Mouse (Mus musculus): ENCODE data around the gene Tmem132c.

Tmem132c gene

DNA sequence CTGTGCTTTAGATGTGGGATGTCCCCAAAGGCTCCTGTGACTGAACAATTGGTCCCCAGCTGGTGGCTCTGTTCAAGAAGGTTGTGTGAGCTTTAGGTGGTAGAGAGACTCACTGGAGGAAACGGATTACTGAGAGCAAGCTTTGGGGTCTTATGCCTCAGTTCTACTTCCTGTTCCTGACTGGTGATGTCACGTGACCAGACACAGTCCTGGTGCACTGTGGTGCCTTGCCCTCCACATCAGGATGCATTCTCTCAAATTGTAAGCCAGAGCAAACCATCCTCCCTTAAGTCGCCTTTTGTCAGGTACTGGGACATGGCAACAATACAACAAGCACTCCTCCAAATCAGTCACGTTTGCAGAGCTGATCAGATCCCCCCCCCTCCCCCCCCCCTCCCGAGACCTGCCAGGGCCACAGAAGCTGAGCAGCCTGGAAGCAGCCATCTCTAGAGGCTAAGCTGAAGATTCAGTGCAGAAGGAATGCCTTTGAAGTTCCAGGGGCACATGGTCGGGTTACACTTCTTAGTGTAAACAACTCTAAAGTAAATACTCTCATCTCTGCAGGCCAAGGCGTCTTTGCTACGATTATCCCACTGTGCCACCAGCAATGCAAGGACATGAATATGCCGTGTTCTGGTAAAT lies 164.5 kb downstream of the Tmem132c start:
- DNase-seq (ENCODE audit: low read depth, low spot score): no peak

GRCm38 (mm10) chr5:127416536-127416935 lies 174.9 kb downstream of the Tmem132c start:
- DNase-seq (ENCODE audit: low read depth, low spot score): no peak

- DNase-seq (ENCODE audit: low read depth, low spot score): no peak
Measured at GRCm38 (mm10) chr5:127423936-127424335, 182.3 kb downstream of the Tmem132c start.

- no peak for DNase-seq (ENCODE audit: low read depth, low spot score)
Measured at GRCm38 (mm10) chr5:127429124-127429523, 187.5 kb downstream of the Tmem132c start.

DNA sequence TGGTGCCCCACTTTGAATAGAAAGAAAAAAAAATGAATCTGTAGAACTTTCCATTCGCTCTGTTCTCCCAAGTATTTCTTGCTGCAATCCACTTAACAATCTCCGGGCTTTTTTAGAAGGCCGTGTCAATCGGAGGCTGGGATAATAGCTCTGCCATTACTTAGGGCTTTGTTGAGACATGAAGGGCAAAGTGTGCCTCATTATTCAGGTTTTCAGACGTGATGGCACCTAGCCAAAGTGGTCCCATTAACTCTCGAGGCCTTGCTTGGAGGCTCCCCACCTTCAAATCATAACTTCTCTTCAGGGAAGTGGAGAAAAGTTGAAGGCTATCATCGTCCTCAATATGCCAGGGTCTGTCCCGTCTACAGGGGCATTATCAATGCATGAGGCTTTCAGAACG lies 190.0 kb downstream of the Tmem132c start:
- DNase-seq (ENCODE audit: low read depth, low spot score): no peak

- no peak for DNase-seq (ENCODE audit: low read depth, low spot score)
Measured at GRCm38 (mm10) chr5:127436836-127437235, 195.2 kb downstream of the Tmem132c start.

GRCm38 (mm10) chr5:127438639-127439038 lies 197.0 kb downstream of the Tmem132c start:
- no peak for DNase-seq (ENCODE audit: low read depth, low spot score)

GRCm38 (mm10) chr5:127441963-127442362 lies 200.4 kb downstream of the Tmem132c start:
- no peak for DNase-seq (ENCODE audit: low read depth, low spot score)

- no peak for DNase-seq (ENCODE audit: low read depth, low spot score)
Measured at GRCm38 (mm10) chr5:127453580-127453979, 212.0 kb downstream of the Tmem132c start.

GRCm38 (mm10) chr5:127454068-127454467 lies 212.5 kb downstream of the Tmem132c start:
- DNase-seq (ENCODE audit: low read depth, low spot score): no peak

DNA sequence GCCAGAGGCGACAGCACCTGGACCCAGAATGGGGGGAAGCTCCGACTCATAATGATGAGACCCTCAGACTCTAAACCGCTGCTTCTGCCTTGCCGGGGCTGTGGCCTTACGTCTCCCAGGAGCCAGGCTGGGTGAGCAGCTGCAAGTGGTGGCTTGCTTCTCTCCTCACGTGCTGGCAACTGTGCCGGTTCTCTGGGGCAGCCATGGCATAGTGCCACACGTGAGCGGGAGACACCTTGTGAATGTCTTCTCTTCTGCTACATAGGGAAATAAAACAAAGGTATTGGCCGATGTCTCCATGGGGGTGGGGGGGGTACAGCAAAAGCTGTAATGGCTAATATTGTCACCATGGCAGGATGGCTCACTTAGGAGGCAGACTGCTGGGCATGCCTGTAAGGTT lies 214.5 kb downstream of the Tmem132c start:
- DNase-seq (ENCODE audit: low read depth, low spot score): no peak

GRCm38 (mm10) chr5:127468151-127468550 lies 226.5 kb downstream of the Tmem132c start:
- DNase-seq (ENCODE audit: low read depth, low spot score): no peak

DNA sequence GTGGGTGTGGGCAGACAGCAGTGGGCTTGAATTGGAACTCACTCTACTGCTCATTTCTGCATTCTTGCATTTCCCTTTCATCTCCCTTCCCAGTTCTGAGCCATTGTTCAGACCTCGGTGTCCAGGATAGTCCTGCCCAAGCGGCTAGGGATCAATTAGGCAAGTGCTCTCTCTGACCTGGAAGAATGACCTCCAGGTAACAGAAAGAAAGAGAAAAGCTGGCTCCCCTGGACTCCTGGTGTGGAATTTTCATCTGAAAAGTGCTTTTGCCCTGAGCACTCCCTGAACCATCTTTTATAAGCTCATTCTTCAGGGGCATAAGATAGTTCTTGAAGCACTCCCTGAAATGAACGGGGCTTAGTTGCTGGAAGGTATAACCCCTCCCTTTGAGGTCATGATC lies 228.7 kb downstream of the Tmem132c start:
- DNase-seq (ENCODE audit: low read depth, low spot score): no peak

DNA sequence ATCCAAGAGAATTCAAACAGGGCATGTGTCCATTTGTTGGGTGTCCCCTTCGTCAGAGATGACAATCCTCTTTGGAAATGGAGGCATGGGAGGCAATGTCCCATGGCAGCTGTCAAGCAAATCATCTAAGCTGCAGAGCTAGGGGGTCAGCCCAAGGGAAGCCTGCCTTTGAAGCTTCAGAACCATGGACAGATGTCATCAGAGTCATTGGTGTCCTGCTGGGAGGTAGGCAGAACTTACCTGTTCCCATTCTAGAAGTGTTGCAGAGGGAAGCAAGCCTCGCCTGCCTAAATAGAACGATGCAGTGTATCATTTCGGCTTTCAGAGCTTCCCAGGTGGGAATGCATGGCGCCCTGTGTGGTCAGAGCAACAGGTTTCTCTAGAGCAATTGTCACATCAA lies 230.3 kb downstream of the Tmem132c start:
- DNase-seq (ENCODE audit: low read depth, low spot score): no peak

DNA sequence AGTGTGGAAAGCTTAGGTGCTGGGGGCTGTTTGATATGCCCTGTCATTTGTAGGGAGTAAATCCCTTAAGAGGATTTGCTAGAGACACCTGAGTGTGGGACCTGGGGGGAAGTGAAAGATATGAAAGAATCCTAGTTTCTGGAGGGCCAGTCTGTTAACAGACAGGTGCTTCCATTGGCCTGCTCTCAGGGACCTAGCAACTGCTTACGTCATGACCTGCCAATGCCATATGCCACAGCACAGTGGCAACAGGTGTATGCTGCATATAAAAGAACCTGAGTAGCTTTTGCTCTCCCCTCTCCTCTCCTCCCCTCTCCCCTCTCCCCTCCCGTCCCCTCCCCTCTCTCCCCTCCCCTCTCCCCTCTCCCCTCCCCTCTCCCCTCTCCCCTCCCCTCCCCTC lies 232.1 kb downstream of the Tmem132c start:
- no peak for DNase-seq (ENCODE audit: low read depth, low spot score)

- DNase-seq (ENCODE audit: low read depth, low spot score): no peak
Measured at GRCm38 (mm10) chr5:127474856-127475255, 233.2 kb downstream of the Tmem132c start.

DNA sequence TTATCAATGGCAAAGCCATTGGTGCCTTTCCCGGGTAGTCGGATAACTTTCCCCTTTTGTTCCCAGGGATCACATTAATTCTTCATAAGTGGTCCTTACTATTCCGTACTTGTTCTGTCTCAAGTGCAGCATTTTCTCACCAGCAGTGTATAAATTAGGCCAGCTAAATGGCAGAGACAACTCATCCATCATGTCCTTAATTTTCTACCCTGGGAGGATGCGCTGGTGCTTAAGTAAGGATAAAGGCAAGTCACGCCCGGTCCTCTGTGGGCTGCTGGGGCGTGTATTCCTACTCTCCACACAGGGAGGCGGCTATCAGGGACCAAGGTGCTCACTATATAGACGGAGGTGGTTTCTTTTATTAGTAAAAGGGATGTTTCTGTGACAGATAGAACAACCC lies 236.2 kb downstream of the Tmem132c start:
- DNase-seq (ENCODE audit: low read depth, low spot score): no peak

- DNase-seq (ENCODE audit: low read depth, low spot score): peak; percentile 15
Measured at GRCm38 (mm10) chr5:127478322-127478721, 236.7 kb downstream of the Tmem132c start.

- no peak for DNase-seq (ENCODE audit: low read depth, low spot score)
Measured at GRCm38 (mm10) chr5:127480931-127481330, 239.3 kb downstream of the Tmem132c start.

GRCm38 (mm10) chr5:127481416-127481815 lies 239.8 kb downstream of the Tmem132c start:
- DNase-seq (ENCODE audit: low read depth, low spot score): no peak

DNA sequence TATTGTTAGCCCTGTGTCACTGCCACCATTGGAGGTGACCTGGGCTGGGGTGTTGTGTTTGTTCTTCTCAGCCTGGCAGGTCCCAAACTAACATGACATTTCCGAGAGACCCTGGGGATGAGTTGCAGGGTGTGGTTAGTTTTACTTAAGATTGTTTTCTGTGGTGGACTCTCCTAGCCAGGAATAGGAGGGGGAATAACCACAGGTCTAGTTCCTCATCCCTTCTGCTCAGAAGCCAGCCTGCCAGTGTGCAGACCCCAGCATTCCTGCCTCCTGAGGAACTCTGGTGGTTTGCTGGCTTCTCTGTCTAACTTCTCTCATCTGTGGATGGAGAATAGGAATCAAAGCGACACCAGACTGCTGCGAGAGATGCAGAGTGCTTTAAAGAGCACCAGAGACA lies 240.7 kb downstream of the Tmem132c start:
- no peak for DNase-seq (ENCODE audit: low read depth, low spot score)

GRCm38 (mm10) chr5:127483955-127484659 lies 242.5 kb downstream of the Tmem132c start:
- no peak for DNase-seq (ENCODE audit: low read depth, low spot score)

DNA sequence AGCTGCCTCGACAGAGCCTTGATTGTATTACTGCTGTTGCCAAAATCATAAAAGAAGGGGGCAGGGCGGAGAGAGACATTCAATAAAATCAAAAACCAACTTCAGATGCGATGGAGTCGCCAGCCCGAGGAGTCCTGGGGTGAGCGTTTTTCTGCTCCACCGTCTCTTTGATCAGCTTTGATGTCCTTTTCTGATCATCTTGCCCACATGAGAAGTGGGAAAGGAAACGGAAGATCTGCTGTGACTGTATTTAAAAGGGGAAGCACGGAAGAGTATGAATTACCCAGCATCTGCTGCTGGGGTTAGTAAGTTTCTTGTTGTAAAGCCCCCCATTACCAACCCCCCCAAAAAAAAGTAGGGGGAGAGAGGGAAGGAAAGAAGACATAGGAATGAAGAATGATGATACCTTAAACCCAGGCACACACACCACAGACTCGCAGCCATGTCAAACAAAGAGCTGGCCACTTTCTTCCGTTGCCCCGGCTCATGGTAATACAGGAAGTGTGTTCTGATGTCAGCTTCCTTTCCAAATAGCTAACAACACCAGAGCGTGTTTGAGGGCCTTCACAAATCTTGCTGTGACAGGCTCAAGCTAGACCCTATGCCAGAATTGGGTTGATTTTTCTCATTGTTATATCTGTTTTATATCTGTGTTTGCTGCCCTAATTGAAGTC lies 243.3 kb downstream of the Tmem132c start:
- DNase-seq (ENCODE audit: low read depth, low spot score): peak; percentile 27
